Mouse (Mus musculus) forebrain, embryonic 10.5 days (tissue): ENCODE measurements around the gene Prkab1. TPM values are rescaled to one million over a fixed set of nuclear protein-coding genes. Genes with fewer than 3 reads are reported as not detected.
A peak's percentile ranks its signal among the peaks of the same experiment; 100 is the strongest.

Experiments
- DNase-seq: peaks from one replicate; pipeline ENCODE4 v3.0.0-alpha.2; 2017; ENCODE audit warnings: low spot score; ENCODE audit errors: extremely low spot score
- H3K27ac ChIP-seq: fragments of 300-500 bp; sonication (generic); 2 replicates; pipeline ENCODE4 v1.5.1; 2016; ENCODE audit warnings: mild to moderate bottlenecking
- H3K27me3 ChIP-seq: fragments of 300-500 bp; sonication (generic); 2 replicates; pipeline ENCODE4 v1.6.1; 2016; ENCODE audit warnings: mild to moderate bottlenecking; ENCODE audit not compliant: poor library complexity, severe bottlenecking
- H3K36me3 ChIP-seq: fragments of 300-500 bp; sonication (generic); replicated peaks from 2 replicates; pipeline ENCODE4 v1.6.1; 2016; ENCODE audit warnings: mild to moderate bottlenecking, moderate library complexity
- H3K4me1 ChIP-seq: fragments of 300-500 bp; sonication (generic); 2 replicates; pipeline ENCODE4 v1.6.1; 2016
- H3K4me3 ChIP-seq: fragments of 300-500 bp; sonication (generic); 2 replicates; pipeline ENCODE4 v1.5.1; 2016; ENCODE audit warnings: mild to moderate bottlenecking, moderate library complexity
- H3K9me3 ChIP-seq: fragments of 300-500 bp; sonication (generic); 2 replicates; pipeline ENCODE4 v1.6.1; 2016; ENCODE audit warnings: mild to moderate bottlenecking, moderate library complexity
- WGBS: fragments of 180-500 bp; shearing (Covaris S2); methylation state at CpG from one replicate; pipeline ENCODE4 v1.1.7; 2016; 5-methylcytosine and 5-hydroxymethylcytosine counted together
- polyA plus RNA-seq: library from polyadenylated mRNA; unstranded; fragments of >200 nt; fragmentation: Nextera tagmentation; extraction: Ambion mirVana; gene quantifications from 2 replicates; pipeline ENCODE4 v1.2.1, GENCODE M21; 2016

Gene Prkab1
- polyA plus RNA-seq: 74.9 and 77.5 TPM in 2 replicates

GRCm38 (mm10) chr5:116024327-116024739, at the start of gene Prkab1:
Gene Prkab1, minus strand, starts transcription at chr5:116024508.
- H3K4me1 ChIP-seq: peaks cover 28% of the 10 kb centered on the region
- H3K9me3 ChIP-seq: no peaks in the 10 kb centered on the region
- H3K27me3 ChIP-seq: no peaks in the 10 kb centered on the region
- DNase-seq: peak; percentile 96
- H3K4me3 ChIP-seq: peak within 1 kb of the TSS; percentile 86
- under 1% methylated on average over 46 of the region's 46 CpGs for WGBS
- H3K27ac ChIP-seq: peak within 1 kb of the TSS; percentile 94
- H3K36me3 ChIP-seq: peaks cover 35% of the 10 kb centered on the region

GRCm38 (mm10) chr5:116069618-116070017, 45.3 kb upstream of the Prkab1 start:
- Histone ChIP-seq H3K4me1 (no peaks in the 10 kb centered on the region), H3K27ac (no peak overlapping the region), H3K36me3 (no peaks in the 10 kb centered on the region), H3K27me3 (no peaks in the 10 kb centered on the region), H3K4me3 (no peak overlapping the region), H3K9me3 (no peaks in the 10 kb centered on the region)
- DNase-seq: no peak
- WGBS: 98% methylated on average over 4 of the region's 4 CpGs

GRCm38 (mm10) chr5:116052826-116053225, 28.5 kb upstream of the Prkab1 start:
- Histone ChIP-seq H3K9me3 (no peaks in the 10 kb centered on the region), H3K27ac (no peak overlapping the region), H3K4me3 (no peak overlapping the region), H3K27me3 (no peaks in the 10 kb centered on the region), H3K4me1 (no peaks in the 10 kb centered on the region), H3K36me3 (no peaks in the 10 kb centered on the region)
- WGBS: 53% methylated on average over 6 of the region's 6 CpGs
- no peak for DNase-seq

- H3K27me3 ChIP-seq: no peaks in the 10 kb centered on the region
- H3K9me3 ChIP-seq: no peaks in the 10 kb centered on the region
- H3K4me3 ChIP-seq: no peak overlapping the region
- no peaks in the 10 kb centered on the region for H3K36me3 ChIP-seq
- H3K27ac ChIP-seq: no peak overlapping the region
- DNase-seq: no peak
- H3K4me1 ChIP-seq: no peaks in the 10 kb centered on the region
- 91% methylated on average over 5 of the region's 5 CpGs for WGBS
These were observed 27.9 kb upstream of the Prkab1 start for GRCm38 (mm10) chr5:116052171-116052570.

DNA sequence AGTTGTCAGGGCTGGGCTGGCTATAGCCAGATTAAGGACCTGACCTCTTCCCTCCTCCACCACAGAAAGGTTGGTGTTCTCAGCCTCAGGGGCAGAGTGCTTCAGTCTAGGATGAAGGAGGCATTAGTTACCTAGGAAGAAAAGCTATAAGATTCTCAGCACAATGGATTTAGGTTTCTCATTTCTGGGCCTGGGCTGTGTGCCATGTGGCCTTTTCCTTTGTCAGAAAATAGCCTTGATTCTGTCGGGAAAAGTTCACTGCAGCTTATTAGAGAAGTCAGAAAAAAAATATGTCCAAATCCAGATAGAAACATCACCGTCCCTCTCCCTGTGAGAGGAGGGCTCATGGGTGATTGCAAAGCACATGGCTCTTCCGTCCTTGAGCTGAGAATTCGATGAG, 25.5 kb upstream of the Prkab1 start:
- Histone ChIP-seq H3K9me3 (no peaks in the 10 kb centered on the region), H3K27ac (no peak overlapping the region), H3K36me3 (no peaks in the 10 kb centered on the region), H3K27me3 (no peaks in the 10 kb centered on the region), H3K4me1 (no peaks in the 10 kb centered on the region), H3K4me3 (no peak overlapping the region)
- DNase-seq: no peak
- 88% methylated on average over 4 of the region's 4 CpGs for WGBS

DNA sequence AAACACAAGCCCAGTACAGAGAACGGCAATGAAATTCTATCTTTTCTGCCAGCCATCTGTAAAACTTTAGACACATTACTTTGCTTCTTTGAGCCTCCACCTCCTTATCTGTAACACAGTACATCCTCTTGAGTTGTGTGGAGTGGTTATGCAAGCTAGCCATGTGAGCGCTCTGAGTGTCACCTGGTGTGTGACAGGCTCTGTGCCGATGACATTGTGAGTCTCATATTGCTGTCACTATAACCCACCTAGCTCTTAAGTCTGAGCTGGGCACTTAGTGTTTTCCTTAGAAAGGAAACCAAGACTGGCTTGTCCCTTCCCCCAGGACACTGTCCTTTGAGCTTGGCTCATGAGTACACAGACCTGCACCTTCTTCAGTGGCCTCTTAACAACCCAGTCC, 24.0 kb upstream of the Prkab1 start:
- 97% methylated on average over 3 of the region's 3 CpGs for WGBS
- Histone ChIP-seq H3K4me3 (no peak overlapping the region), H3K27me3 (no peaks in the 10 kb centered on the region), H3K27ac (no peak overlapping the region), H3K4me1 (no peaks in the 10 kb centered on the region), H3K36me3 (no peaks in the 10 kb centered on the region), H3K9me3 (no peaks in the 10 kb centered on the region)
- no peak for DNase-seq

DNA sequence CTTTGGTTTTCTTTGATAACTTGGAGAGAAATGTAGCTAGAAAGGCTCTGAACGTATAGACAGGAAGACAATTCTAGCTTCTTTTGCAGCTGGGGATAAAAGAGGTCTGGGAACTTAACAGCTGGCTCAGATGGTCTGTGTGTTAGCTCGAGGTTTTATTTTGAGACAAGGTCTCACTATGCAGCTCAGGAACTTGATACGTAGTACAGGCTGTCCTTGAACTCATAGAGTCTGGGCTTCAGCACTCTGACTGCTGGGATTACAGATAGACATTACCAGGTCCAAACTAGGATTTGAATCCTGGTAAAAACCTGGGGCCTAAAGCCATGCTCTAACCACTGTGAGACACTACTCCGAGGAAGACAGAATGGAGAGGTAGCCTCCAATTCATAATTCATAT, 21.9 kb upstream of the Prkab1 start:
- Histone ChIP-seq H3K27ac (no peak overlapping the region), H3K4me3 (no peak overlapping the region), H3K36me3 (no peaks in the 10 kb centered on the region), H3K9me3 (no peaks in the 10 kb centered on the region), H3K27me3 (no peaks in the 10 kb centered on the region), H3K4me1 (no peaks in the 10 kb centered on the region)
- no peak for DNase-seq
- 87% methylated on average over 4 of the region's 4 CpGs for WGBS

DNA sequence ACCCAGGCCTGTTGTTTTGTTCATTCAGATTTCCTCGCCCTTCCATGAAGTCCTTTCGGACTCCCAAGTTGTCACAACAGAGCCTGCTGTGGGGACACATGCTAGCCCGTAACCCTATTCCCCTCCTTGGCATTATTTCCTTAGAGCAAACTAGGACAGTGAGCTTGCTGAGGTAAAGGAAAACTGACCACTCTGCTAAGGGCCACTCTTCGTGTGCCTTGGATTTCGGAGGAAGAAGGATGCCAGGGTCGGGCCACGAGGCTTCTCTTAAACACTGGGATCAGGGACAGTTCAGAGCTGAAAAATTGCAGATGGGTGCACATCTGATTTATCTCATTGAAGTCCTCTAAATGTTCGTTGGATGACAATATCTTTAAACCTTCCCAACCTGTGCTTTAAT, 21.3 kb upstream of the Prkab1 start:
- no peak overlapping the region for H3K4me3 ChIP-seq
- WGBS: 91% methylated on average over 8 of the region's 8 CpGs
- DNase-seq: no peak

DNA sequence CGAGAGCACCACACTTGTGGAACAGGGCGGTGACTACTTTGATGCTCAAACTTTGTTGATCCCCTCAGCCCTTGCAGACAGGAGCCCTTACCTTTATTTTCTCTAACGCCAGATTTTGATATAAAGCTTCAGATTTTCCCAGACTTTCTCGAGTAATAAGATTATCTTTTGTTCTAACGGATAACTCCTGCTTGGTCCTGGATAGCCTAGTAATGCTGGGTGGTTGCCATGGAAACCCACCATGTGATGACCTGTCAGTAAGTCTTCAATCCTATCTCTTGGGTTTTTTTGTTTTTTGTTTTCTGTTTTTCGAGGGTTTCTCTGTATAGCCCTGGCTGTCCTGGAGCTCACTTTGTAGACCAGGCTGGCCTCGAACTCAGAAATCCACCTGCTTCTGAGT, 17.9 kb upstream of the Prkab1 start:
- no peaks in the 10 kb centered on the region for H3K9me3 ChIP-seq
- no peak overlapping the region for H3K27ac ChIP-seq
- 71% methylated on average over 7 of the region's 7 CpGs for WGBS
- no peaks in the 10 kb centered on the region for H3K36me3 ChIP-seq
- H3K4me3 ChIP-seq: no peak overlapping the region
- DNase-seq: no peak
- peaks cover 8% of the 10 kb centered on the region; the same call in 1 of the 2 replicates for H3K27me3 ChIP-seq
- H3K4me1 ChIP-seq: peaks cover 16% of the 10 kb centered on the region

More for the DNA sequence above, 21.3 kb upstream of the Prkab1 start:
- Histone ChIP-seq H3K9me3 (no peaks in the 10 kb centered on the region), H3K27ac (no peak overlapping the region), H3K4me1 (no peaks in the 10 kb centered on the region), H3K27me3 (peaks cover 2% of the 10 kb centered on the region; the same call in 1 of the 2 replicates), H3K36me3 (no peaks in the 10 kb centered on the region)

DNA sequence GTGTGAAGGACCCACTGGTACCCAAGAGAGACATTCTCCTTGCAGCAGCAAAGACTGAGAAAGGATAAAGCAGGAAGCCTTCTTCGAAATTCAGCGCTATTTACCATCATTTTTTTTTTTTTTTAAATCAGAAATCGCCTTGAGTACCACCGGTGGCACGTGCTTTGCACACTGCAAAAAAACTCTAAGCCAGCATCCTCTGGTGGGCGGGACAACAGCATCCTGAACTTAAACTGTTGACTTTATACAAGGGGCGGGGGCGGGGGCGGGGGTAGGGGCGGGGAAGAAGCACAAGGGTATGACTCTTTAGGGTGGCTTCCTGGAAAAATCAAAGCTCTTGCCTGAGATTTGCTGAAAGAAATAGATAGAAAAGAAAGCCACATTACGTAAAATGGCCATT, 15.4 kb upstream of the Prkab1 start:
- Histone ChIP-seq H3K36me3 (no peaks in the 10 kb centered on the region), H3K9me3 (no peaks in the 10 kb centered on the region), H3K4me3 (no peak overlapping the region), H3K27ac (no peak overlapping the region), H3K27me3 (peaks cover 21% of the 10 kb centered on the region; the same call in 1 of the 2 replicates), H3K4me1 (peaks cover 25% of the 10 kb centered on the region)
- DNase-seq: no peak
- WGBS: 41% methylated on average over 11 of the region's 11 CpGs

DNA sequence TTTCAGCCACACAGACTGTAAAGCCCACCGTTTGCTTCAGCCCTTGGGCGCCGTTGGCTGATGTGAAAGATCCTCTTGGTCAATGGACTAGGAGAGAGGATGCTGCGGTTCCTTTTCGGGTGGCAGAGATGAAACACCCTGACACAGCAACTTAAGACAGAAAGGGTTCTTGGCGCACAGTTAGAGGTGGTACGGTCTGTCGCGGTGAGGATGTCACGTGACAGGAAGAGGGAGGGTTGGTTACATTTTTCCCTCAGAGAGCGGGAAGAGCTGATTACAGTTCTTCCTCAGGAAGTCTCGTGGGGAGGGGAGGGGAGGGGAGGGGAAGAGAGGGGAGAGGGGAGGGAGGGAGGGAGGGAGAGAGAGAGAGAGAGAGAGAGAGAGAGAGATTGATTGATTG, 13.4 kb upstream of the Prkab1 start:
- peaks cover 21% of the 10 kb centered on the region for H3K27me3 ChIP-seq
- no peaks in the 10 kb centered on the region for H3K36me3 ChIP-seq
- 71% methylated on average over 12 of the region's 12 CpGs for WGBS
- no peak for DNase-seq
- H3K4me1 ChIP-seq: peaks cover 25% of the 10 kb centered on the region
- H3K27ac ChIP-seq: no peak overlapping the region
- H3K9me3 ChIP-seq: no peaks in the 10 kb centered on the region
- no peak overlapping the region for H3K4me3 ChIP-seq

DNA sequence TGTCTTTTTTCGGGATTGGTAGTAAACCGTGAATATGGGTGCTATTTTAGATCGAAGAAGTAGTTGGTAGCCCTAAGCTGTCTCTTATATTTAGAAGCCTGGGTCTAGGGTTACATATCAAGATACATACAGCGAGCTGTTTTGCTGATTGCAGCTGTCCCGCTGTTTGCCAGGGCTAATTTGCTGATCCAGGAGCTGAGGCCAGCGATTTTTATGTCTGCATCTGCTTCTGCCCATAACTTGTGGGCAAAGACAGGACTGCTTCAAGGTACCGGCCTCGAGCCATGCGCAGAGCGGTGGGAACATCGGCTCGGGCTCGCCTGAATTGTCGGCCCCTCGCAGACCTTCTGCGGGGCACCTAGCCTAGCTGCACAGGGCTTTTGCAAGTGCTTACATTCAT, 12.2 kb upstream of the Prkab1 start:
- WGBS: 53% methylated on average over 16 of the region's 16 CpGs
- no peaks in the 10 kb centered on the region for H3K9me3 ChIP-seq
- no peak overlapping the region for H3K4me3 ChIP-seq
- DNase-seq: no peak
- no peaks in the 10 kb centered on the region for H3K36me3 ChIP-seq
- no peak overlapping the region for H3K27ac ChIP-seq
- H3K4me1 ChIP-seq: peaks cover 25% of the 10 kb centered on the region
- peaks cover 27% of the 10 kb centered on the region for H3K27me3 ChIP-seq

DNA sequence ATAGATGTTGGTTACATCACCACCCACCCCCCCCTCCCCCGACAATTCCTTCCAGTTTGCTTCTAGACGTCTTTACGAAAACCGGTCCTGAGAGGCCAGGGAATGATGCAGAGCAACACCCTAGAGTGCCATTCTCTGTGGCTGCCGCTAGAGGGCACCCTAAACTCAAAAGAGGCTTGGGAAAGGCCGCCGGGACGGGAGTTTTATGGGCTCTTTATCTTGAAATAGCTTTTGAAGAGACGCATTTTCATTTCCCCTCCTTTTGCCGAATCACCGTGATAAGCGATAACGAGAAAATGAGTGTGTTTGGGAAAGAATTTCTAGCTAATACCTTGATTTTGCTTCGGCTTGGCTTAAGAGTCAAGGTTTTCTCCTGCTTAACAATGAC, 6.9 kb upstream of the Prkab1 start:
- H3K4me1 ChIP-seq: peaks cover 12% of the 10 kb centered on the region

DNA sequence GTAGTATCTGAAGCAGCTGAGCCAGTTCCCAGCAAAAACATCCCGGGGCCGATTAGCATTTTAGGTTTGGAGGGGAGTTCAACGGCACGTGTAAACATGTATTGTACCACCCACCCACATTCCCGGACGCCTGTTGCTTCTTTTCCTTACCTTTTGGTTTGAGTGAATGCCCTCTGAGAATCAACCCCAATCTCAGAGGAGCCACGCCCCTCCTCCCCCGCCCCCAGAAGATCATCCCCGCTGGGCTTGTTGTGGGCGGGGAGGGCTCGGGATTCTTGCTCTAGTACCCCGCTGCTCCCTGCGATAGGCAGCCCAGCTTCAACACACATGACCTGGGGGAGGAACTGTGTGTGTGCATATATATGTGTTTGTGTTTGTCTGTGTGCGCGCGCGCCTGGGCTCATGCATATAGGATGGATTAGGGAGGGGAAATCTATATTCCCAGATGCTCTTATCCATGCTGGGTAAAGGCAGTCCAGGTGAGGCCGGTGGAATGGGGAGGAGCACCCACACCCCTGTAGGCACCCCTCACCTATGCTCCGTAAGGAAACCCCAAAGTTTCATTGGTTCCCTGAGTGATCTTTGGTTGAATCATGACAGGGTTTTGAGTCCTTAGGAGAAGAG, 6.4 kb upstream of the Prkab1 start:
- no peaks in the 10 kb centered on the region for H3K36me3 ChIP-seq
- no peak for DNase-seq
- no peaks in the 10 kb centered on the region for H3K9me3 ChIP-seq
- 3% methylated on average over 19 of the region's 19 CpGs for WGBS
- no peak overlapping the region for H3K27ac ChIP-seq
- peaks cover 20% of the 10 kb centered on the region for H3K27me3 ChIP-seq
- H3K4me3 ChIP-seq: peak overlapping the region; percentile 39
- peaks cover 12% of the 10 kb centered on the region for H3K4me1 ChIP-seq

More for the DNA sequence above, 6.9 kb upstream of the Prkab1 start:
- Histone ChIP-seq H3K36me3 (no peaks in the 10 kb centered on the region), H3K27me3 (peaks cover 23% of the 10 kb centered on the region), H3K4me3 (peak overlapping the region; percentile 39), H3K9me3 (no peaks in the 10 kb centered on the region), H3K27ac (no peak overlapping the region)
- 5% methylated on average over 14 of the region's 14 CpGs for WGBS
- DNase-seq: peak; percentile 74
